Mouse (Mus musculus): ENCODE measurements around the gene Rnf26. TPM values are rescaled to one million over a fixed set of nuclear protein-coding genes. Genes with fewer than 3 reads are reported as not detected.

The Rnf26 gene
- total RNA-seq, 1 experiment: 19.9 TPM

- no peak overlapping the region for H3K4me3 ChIP-seq (ENCODE audit: insufficient read depth in 1 of 2, low read depth in 1 of 2, low read length in 2 of 2, poor library complexity in 1 of 2, severe bottlenecking in 1 of 2)
- in situ Hi-C loops (cut with MboI; ENCODE audit: low sequenced_read_pairs in 2 of 2, unreplicated experiment in 2 of 2): no loop called here
- H3K4me1 ChIP-seq (ENCODE audit: control insufficient read depth in 2 of 2, insufficient read depth in 2 of 2, low read length in 2 of 2, poor library complexity in 1 of 2): peaks cover 0 to 11% of the 10 kb centered on the region in 2 experiments; a peak in 1 of 4 replicates
- no peak overlapping the region for H3K9ac ChIP-seq (ENCODE audit: insufficient read depth, low read depth, low read length, poor library complexity, severe bottlenecking)
- TF ChIP-seq ZNF384 (IDR thresholded peaks at IDR 0.05; ENCODE audit: low read depth, low read length) (no peak), ZC3H11A (IDR thresholded peaks at IDR 0.05; ENCODE audit: borderline replicate concordance, low read depth, low read length) (no peak), MAFK (IDR thresholded peaks at IDR 0.05; ENCODE audit: insufficient read depth, low read depth, low read length) (no peak), HCFC1 (IDR thresholded peaks at IDR 0.05; ENCODE audit: borderline replicate concordance, insufficient read depth, low read length) (no peak), CHD2 (IDR thresholded peaks at IDR 0.05; ENCODE audit: low read depth, low read length) (no peak)
- H3K27ac ChIP-seq (ENCODE audit: insufficient read depth, low read depth, low read length, poor library complexity, severe bottlenecking): no peak overlapping the region
- DNase-seq (ENCODE audit: low read depth, low spot score): no peak
- H3K36me3 ChIP-seq (ENCODE audit: control insufficient read depth, insufficient read depth, low read length, poor library complexity, severe bottlenecking): no peaks in the 10 kb centered on the region
- H3K9me3 ChIP-seq (ENCODE audit: control insufficient read depth, insufficient read depth, low read depth, low read length): no peaks in the 10 kb centered on the region
Observed at GRCm38 (mm10) chr9:44075996-44076763, 37.1 kb downstream of the Rnf26 start.

GRCm38 (mm10) chr9:44075276-44075995 lies 37.9 kb downstream of the Rnf26 start:
- TF ChIP-seq ZNF384 (IDR thresholded peaks at IDR 0.05; ENCODE audit: low read depth, low read length) (no peak), ZC3H11A (IDR thresholded peaks at IDR 0.05; ENCODE audit: borderline replicate concordance, low read depth, low read length) (no peak), HCFC1 (IDR thresholded peaks at IDR 0.05; ENCODE audit: borderline replicate concordance, insufficient read depth, low read length) (no peak), MAFK (IDR thresholded peaks at IDR 0.05; ENCODE audit: insufficient read depth, low read depth, low read length) (no peak), CHD2 (IDR thresholded peaks at IDR 0.05; ENCODE audit: low read depth, low read length) (no peak)
- H3K36me3 ChIP-seq (ENCODE audit: control insufficient read depth, insufficient read depth, low read length, poor library complexity, severe bottlenecking): no peaks in the 10 kb centered on the region
- no peak for DNase-seq (ENCODE audit: low read depth, low spot score)
- in situ Hi-C loops (cut with MboI; ENCODE audit: low sequenced_read_pairs in 2 of 2, unreplicated experiment in 2 of 2): no loop called here
- H3K9ac ChIP-seq (ENCODE audit: insufficient read depth, low read depth, low read length, poor library complexity, severe bottlenecking): no peak overlapping the region
- no peaks in the 10 kb centered on the region for H3K9me3 ChIP-seq (ENCODE audit: control insufficient read depth, insufficient read depth, low read depth, low read length)
- peaks cover 0 to 17% of the 10 kb centered on the region in 2 experiments; a peak in 1 of 4 replicates for H3K4me1 ChIP-seq (ENCODE audit: control insufficient read depth in 2 of 2, insufficient read depth in 2 of 2, low read length in 2 of 2, poor library complexity in 1 of 2)
- H3K4me3 ChIP-seq (ENCODE audit: insufficient read depth in 1 of 2, low read depth in 1 of 2, low read length in 2 of 2, poor library complexity in 1 of 2, severe bottlenecking in 1 of 2): no peak overlapping the region
- no peak overlapping the region for H3K27ac ChIP-seq (ENCODE audit: insufficient read depth, low read depth, low read length, poor library complexity, severe bottlenecking)

- H3K4me1 ChIP-seq (ENCODE audit: control insufficient read depth in 2 of 2, insufficient read depth in 2 of 2, low read length in 2 of 2, poor library complexity in 1 of 2): peaks cover 0 to 17% of the 10 kb centered on the region in 2 experiments; a peak in 1 of 4 replicates
- in situ Hi-C loops (cut with MboI; ENCODE audit: low sequenced_read_pairs in 2 of 2, unreplicated experiment in 2 of 2): no loop called here
Observed at GRCm38 (mm10) chr9:44074395-44075275, 38.7 kb downstream of the Rnf26 start.

GRCm38 (mm10) chr9:44073115-44073514 lies 40.2 kb downstream of the Rnf26 start:
- no peak overlapping the region for H3K27ac ChIP-seq (ENCODE audit: insufficient read depth, low read depth, low read length, poor library complexity, severe bottlenecking)
- H3K9me3 ChIP-seq (ENCODE audit: control insufficient read depth, insufficient read depth, low read depth, low read length): no peaks in the 10 kb centered on the region
- no peaks in the 10 kb centered on the region for H3K36me3 ChIP-seq (ENCODE audit: control insufficient read depth, insufficient read depth, low read length, poor library complexity, severe bottlenecking)
- H3K9ac ChIP-seq (ENCODE audit: insufficient read depth, low read depth, low read length, poor library complexity, severe bottlenecking): no peak overlapping the region
- in situ Hi-C loops (cut with MboI; ENCODE audit: low sequenced_read_pairs in 2 of 2, unreplicated experiment in 2 of 2): no loop called here
- no peak for DNase-seq (ENCODE audit: low read depth, low spot score)
- TF ChIP-seq MAFK (IDR thresholded peaks at IDR 0.05; ENCODE audit: insufficient read depth, low read depth, low read length) (no peak), HCFC1 (IDR thresholded peaks at IDR 0.05; ENCODE audit: borderline replicate concordance, insufficient read depth, low read length) (no peak), ZC3H11A (IDR thresholded peaks at IDR 0.05; ENCODE audit: borderline replicate concordance, low read depth, low read length) (no peak), CHD2 (IDR thresholded peaks at IDR 0.05; ENCODE audit: low read depth, low read length) (no peak), ZNF384 (IDR thresholded peaks at IDR 0.05; ENCODE audit: low read depth, low read length) (no peak)
- H3K4me3 ChIP-seq (ENCODE audit: insufficient read depth in 1 of 2, low read depth in 1 of 2, low read length in 2 of 2, poor library complexity in 1 of 2, severe bottlenecking in 1 of 2): no peak overlapping the region
- H3K4me1 ChIP-seq (ENCODE audit: control insufficient read depth in 2 of 2, insufficient read depth in 2 of 2, low read length in 2 of 2, poor library complexity in 1 of 2): peaks cover 0 to 14% of the 10 kb centered on the region in 2 experiments; a peak in 1 of 4 replicates

More at GRCm38 (mm10) chr9:44074395-44075275, 38.7 kb downstream of the Rnf26 start:
- H3K9ac ChIP-seq (ENCODE audit: insufficient read depth, low read depth, low read length, poor library complexity, severe bottlenecking): no peak overlapping the region
- H3K36me3 ChIP-seq (ENCODE audit: control insufficient read depth, insufficient read depth, low read length, poor library complexity, severe bottlenecking): no peaks in the 10 kb centered on the region
- TF ChIP-seq ZNF384 (IDR thresholded peaks at IDR 0.05; ENCODE audit: low read depth, low read length) (no peak), MAFK (IDR thresholded peaks at IDR 0.05; ENCODE audit: insufficient read depth, low read depth, low read length) (no peak)
- H3K27ac ChIP-seq (ENCODE audit: insufficient read depth, low read depth, low read length, poor library complexity, severe bottlenecking): no peak overlapping the region
- peak; percentile 73 for DNase-seq (ENCODE audit: low read depth, low spot score)
- H3K9me3 ChIP-seq (ENCODE audit: control insufficient read depth, insufficient read depth, low read depth, low read length): no peaks in the 10 kb centered on the region
- no peak overlapping the region for H3K4me3 ChIP-seq (ENCODE audit: insufficient read depth in 1 of 2, low read depth in 1 of 2, low read length in 2 of 2, poor library complexity in 1 of 2, severe bottlenecking in 1 of 2)
